Mouse (Mus musculus) liver, adult 2 months (tissue): ENCODE measurements around the gene Rilpl1. TPM values are rescaled to one million over a fixed set of nuclear protein-coding genes. Genes with fewer than 3 reads are reported as not detected.
"Not testable (repeated sequence)": the region's sequence is repeated elsewhere in the genome, so short reads cannot be mapped to it uniquely, and the experiment has no call there.

ENCODE experiments used
- DNase-seq: peaks from one replicate; pipeline ENCODE4 v3.0.0-alpha.2; 2011; ENCODE audit warnings: low read depth, low spot score; ENCODE audit errors: extremely low read depth
- H3K27ac ChIP-seq: fragments of 200-500 bp; replicated peaks from 2 replicates; pipeline ENCODE4 v1.5.1; 2012; ENCODE audit warnings: low read depth, mild to moderate bottlenecking, control low read depth, inconsistent platforms, low read length; ENCODE audit not compliant: insufficient read depth
- H3K27me3 ChIP-seq: fragments of 200-500 bp; 2 replicates; pipeline ENCODE4 v1.6.1; 2012; ENCODE audit warnings: mild to moderate bottlenecking, moderate library complexity, low read length, inconsistent platforms; ENCODE audit not compliant: control insufficient read depth, insufficient read depth
- H3K36me3 ChIP-seq: fragments of 200-500 bp; 2 replicates; pipeline ENCODE4 v1.6.1; 2012; ENCODE audit warnings: low read length, inconsistent platforms; ENCODE audit not compliant: control insufficient read depth, insufficient read depth
- H3K4me1 ChIP-seq: fragments of 200-500 bp; 2 replicates; pipeline ENCODE4 v1.6.1; 2011; ENCODE audit warnings: low read length; ENCODE audit not compliant: control insufficient read depth, insufficient read depth
- H3K4me3 ChIP-seq: fragments of 200-500 bp; 2 replicates; pipeline ENCODE4 v1.5.1; 2011; ENCODE audit warnings: low read depth, mild to moderate bottlenecking, control low read depth, low read length, moderate library complexity; ENCODE audit not compliant: insufficient read depth
- H3K79me2 ChIP-seq: fragments of 200-500 bp; 2 replicates; pipeline ENCODE4 v1.6.1; 2012; ENCODE audit warnings: inconsistent platforms, mild to moderate bottlenecking, low read length, moderate library complexity; ENCODE audit not compliant: control insufficient read depth, insufficient read depth
- H3K9ac ChIP-seq: fragments of 200-500 bp; 2 replicates; pipeline ENCODE4 v1.6.1; 2012; ENCODE audit warnings: low read depth, mild to moderate bottlenecking, control low read depth, inconsistent platforms, low read length
- CTCF ChIP-seq: fragments of 200-500 bp; IDR thresholded peaks from 2 replicates; pipeline ENCODE4 v1.5.1; 2011; ENCODE audit warnings: low read depth, low read length, control low read depth
- POLR2A ChIP-seq: fragments of 200-500 bp; IDR thresholded peaks from 2 replicates; pipeline ENCODE4 v1.6.1; 2011; ENCODE audit warnings: low read length, control low read depth; ENCODE audit not compliant: insufficient read depth; ENCODE audit errors: extremely low read depth
- WGBS: fragments of 180-500 bp; shearing (Covaris S2); methylation state at CpG from one replicate; pipeline ENCODE4 v1.1.7; 2018; 5-methylcytosine and 5-hydroxymethylcytosine counted together
- polyA plus RNA-seq: library from polyadenylated mRNA; depleted of rRNA; stranded (reverse); fragments of >200 nt; gene quantifications from 2 replicates; pipeline ENCODE4 v1.2.3, GENCODE M21; 2012
- total RNA-seq: library from RNA; depleted of rRNA; stranded (reverse); fragments of >200 nt; gene quantifications from 2 replicates; pipeline ENCODE4 v1.2.3, GENCODE M21; 2014

Gene Rilpl1
- total and polyA plus RNA-seq, 2 experiments = 1.6 to 2.0 TPM

DNA sequence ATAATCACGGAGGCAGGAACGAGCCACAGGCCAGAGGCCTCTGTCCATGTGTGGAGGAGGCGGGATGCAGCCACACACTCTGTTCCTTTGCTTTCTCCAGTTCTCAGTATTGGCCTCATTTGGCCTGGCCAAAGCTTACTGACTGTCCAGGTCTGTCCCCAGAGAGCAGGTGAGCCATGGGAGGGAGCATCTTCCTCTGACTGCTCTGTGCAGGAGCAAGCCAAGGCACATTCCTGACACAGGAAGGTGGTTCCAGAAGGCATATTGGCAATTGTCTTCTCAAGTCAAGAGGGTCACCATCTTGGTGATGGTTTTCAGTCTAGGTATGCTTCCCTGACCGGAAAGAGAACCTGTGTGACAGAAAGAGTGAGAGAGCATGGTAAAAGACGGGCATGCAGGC is 67.7 kb downstream of the Rilpl1 start:
- H3K79me2 ChIP-seq = no peaks in the 10 kb centered on the region
- 91% methylated on average over 5 of the region's 5 CpGs for WGBS
- H3K4me1 ChIP-seq = no peaks in the 10 kb centered on the region
- DNase-seq = no peak
- no peak overlapping the region for H3K9ac ChIP-seq
- no peak overlapping the region for H3K4me3 ChIP-seq
- no peak for TF ChIP-seq POLR2A
- TF ChIP-seq CTCF = no peak
- peaks cover 15% of the 10 kb centered on the region for H3K36me3 ChIP-seq
- H3K27ac ChIP-seq = no peak overlapping the region
- no peaks in the 10 kb centered on the region for H3K27me3 ChIP-seq

DNA sequence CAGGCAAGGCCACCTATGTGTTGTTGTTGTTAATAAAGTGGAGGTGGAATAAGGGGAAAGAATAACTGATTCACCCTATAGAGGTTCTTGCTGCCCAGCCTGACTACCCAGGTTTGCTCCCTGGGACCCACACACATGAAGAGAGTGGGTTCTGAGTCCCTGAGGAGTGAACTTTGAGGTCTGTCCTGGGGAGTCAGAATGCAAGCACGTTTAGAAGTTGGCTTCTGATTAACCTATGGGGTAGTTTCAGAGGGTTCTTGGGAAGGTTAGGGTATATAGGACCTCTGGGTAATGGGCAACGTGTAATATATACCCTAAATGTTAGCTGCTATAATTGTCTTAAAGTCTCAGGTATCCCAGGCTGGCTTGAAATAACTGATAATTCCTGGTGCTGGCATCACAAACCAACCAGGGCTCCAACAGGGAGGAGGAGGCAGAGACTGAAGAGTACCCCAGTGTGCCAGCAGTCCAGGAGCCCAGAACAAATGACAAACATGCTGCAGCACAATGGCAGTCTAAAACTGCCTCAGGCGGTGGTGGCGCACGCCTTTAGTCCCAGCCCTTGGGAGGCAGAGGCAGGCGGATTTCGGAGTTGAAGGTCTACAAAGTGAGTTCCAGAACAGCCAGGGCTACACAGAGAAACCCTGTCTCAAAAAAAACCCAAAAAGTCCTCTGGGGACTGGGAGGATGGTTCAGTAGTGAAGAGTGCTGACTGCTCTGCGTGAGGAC is 68.7 kb downstream of the Rilpl1 start:
- no peaks in the 10 kb centered on the region for H3K79me2 ChIP-seq
- no peaks in the 10 kb centered on the region for H3K27me3 ChIP-seq
- DNase-seq = no peak
- WGBS = 88% methylated on average over 8 of the region's 8 CpGs
- H3K4me1 ChIP-seq = no peaks in the 10 kb centered on the region
- H3K4me3 ChIP-seq = no peak overlapping the region
- peaks cover 18% of the 10 kb centered on the region for H3K36me3 ChIP-seq
- TF ChIP-seq CTCF = no peak
- TF ChIP-seq POLR2A = no peak
- no peak overlapping the region for H3K9ac ChIP-seq
- H3K27ac ChIP-seq = no peak overlapping the region

DNA sequence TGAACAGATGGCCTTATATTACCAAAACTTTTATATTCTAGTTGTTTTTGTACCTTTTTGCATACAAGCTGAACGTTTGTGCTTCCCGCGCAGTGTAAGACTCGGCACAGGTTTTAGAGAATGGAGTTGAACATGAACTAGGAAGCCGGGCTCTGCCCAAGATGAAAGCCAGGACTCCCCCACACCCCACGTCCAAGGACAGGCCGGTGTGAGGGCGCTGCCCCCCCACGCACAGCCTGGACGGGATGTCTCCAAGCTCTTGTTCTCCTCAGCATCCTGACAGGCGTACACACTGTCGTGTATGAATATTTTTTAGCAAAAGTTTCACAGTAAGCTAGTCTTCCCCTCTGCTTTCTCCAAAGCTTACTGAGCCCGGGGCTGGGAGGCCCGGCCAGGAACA is 70.3 kb downstream of the Rilpl1 start:
- not testable (repeated sequence) for DNase-seq, H3K9ac ChIP-seq, H3K27me3 ChIP-seq, H3K27ac ChIP-seq, H3K79me2 ChIP-seq, H3K4me1 ChIP-seq, H3K4me3 ChIP-seq
- 91% methylated on average over 14 of the region's 14 CpGs for WGBS
- peaks cover 28% of the 10 kb centered on the region for H3K36me3 ChIP-seq

DNA sequence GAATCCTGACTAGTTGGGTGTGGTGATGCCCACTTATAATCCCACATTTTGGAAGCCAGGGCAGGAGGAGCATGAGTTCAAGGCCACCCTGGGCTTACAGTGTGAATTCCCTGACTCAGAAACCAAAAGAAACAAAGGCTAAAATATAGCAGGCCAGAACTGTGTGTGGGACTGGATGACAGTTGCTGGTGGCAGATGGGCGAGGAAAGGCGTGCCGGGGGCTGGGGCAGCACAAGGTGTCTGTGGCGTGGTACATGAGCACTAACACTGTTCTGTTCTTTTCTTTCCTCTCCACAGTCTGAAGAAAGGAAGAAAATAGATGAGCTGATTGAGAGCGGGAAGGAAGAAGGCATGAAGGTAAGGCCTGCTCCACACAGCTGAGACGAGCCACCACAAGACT is 74.4 kb downstream of the Rilpl1 start:
- Histone ChIP-seq H3K9ac (no peak overlapping the region), H3K4me3 (no peak overlapping the region), H3K36me3 (peaks cover 21% of the 10 kb centered on the region), H3K27me3 (no peaks in the 10 kb centered on the region), H3K27ac (no peak overlapping the region), H3K4me1 (no peaks in the 10 kb centered on the region), H3K79me2 (no peaks in the 10 kb centered on the region)
- DNase-seq = no peak
- TF ChIP-seq CTCF (no peak), POLR2A (no peak)
- 99% methylated on average over 6 of the region's 6 CpGs for WGBS

DNA sequence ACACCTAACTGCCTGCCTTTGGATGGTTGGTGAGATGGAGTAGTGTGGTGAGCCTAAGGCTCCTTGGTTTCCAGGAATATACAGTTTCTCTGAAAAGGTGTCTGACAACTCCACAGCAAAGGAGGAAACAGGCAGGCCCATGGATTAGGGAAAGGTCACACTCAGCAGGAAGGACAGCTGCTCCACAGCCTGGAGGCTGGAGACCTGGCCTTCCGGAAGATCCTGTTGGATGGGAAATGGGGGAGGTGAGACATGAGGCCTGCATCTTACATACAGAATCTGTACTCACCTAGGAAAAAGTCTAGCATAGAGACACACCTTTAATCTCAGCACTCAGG is 77.1 kb downstream of the Rilpl1 start:
- peaks cover 27% of the 10 kb centered on the region for H3K36me3 ChIP-seq
- no peak overlapping the region for H3K27ac ChIP-seq

DNA sequence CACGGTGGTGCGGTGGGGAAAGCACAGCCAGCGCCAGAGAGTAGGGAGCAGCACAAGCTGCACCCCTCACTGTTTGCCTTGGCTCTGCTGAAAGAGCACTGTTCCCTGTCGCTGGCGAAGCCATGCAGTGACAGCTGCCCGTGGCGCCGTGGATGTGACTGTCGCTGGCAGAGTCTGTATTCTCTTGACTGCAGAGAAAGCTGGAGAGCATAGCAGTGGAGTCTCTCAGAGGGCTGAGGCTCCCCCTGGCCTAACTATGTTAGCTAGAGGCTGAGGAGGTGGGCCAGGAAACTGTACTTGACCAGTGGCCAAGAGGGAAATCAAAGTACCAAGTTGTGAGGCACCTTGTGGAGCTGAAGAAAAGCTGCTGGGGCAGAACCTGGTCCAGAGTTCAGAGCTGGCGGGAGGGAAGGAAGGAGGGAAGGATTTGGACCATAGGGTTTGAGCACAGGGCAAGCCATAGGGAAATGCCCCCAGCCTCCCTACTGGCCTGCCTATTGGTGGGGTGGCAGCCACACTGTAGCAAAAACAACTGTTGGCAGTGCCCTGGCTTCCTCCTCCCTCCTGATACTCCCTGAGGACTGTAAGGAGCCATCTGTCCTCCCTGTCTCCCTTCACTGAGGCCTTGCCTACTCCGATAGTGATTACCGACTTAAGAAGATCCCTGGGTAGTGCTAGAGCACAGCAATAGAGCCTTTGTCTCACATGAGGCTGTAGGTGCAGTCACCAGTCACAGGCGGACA is 77.7 kb downstream of the Rilpl1 start:
- TF ChIP-seq POLR2A (no peak), CTCF (no peak)
- peaks cover 27% of the 10 kb centered on the region for H3K36me3 ChIP-seq
- no peaks in the 10 kb centered on the region for H3K27me3 ChIP-seq
- H3K9ac ChIP-seq = no peak overlapping the region
- H3K4me3 ChIP-seq = no peak overlapping the region
- no peaks in the 10 kb centered on the region for H3K79me2 ChIP-seq
- H3K4me1 ChIP-seq = peaks cover 17% of the 10 kb centered on the region; the same call in 1 of the 2 replicates
- no peak overlapping the region for H3K27ac ChIP-seq
- 83% methylated on average over 13 of the region's 13 CpGs for WGBS
- no peak for DNase-seq

More for the DNA sequence above, 77.1 kb downstream of the Rilpl1 start:
- Histone ChIP-seq H3K79me2 (no peaks in the 10 kb centered on the region), H3K4me3 (no peak overlapping the region), H3K27me3 (no peaks in the 10 kb centered on the region), H3K9ac (no peak overlapping the region), H3K4me1 (peaks cover 12% of the 10 kb centered on the region; the same call in 1 of the 2 replicates)
- TF ChIP-seq CTCF (no peak), POLR2A (no peak)
- WGBS = 83% methylated on average over 1 of the region's 1 CpGs
- no peak for DNase-seq
